Mouse (Mus musculus) lung, adult 2 months (tissue): ENCODE measurements around the gene Fcgr1. TPM values are rescaled to one million over a fixed set of nuclear protein-coding genes. Genes with fewer than 3 reads are reported as not detected.
A peak's percentile ranks its signal among the peaks of the same experiment; 100 is the strongest.
"Not testable (repeated sequence)": the region's sequence is repeated elsewhere in the genome, so short reads cannot be mapped to it uniquely, and the experiment has no call there.

Experiments used
- DNase-seq: peaks from one replicate; pipeline ENCODE4 v3.0.0; 2022
- H3K4me1 ChIP-seq: fragments of 200-500 bp; 2 replicates; pipeline ENCODE4 v1.6.1; 2011; ENCODE audit warnings: low read length; ENCODE audit not compliant: control insufficient read depth, insufficient read depth
- H3K4me3 ChIP-seq: fragments of 200-500 bp; replicated peaks from 2 replicates; pipeline ENCODE3; 2011; ENCODE audit warnings: low read depth, mild to moderate bottlenecking, control low read depth, low read length; ENCODE audit errors: extremely low read depth
- CTCF ChIP-seq: fragments of 200-500 bp; IDR thresholded peaks from 2 replicates; pipeline ENCODE4 v1.5.1; 2011; ENCODE audit warnings: mild to moderate bottlenecking, low read length, control low read depth; ENCODE audit not compliant: insufficient read depth
- POLR2A ChIP-seq: fragments of 200-500 bp; IDR thresholded peaks from 2 replicates; pipeline ENCODE4 v1.6.1; 2011; ENCODE audit warnings: low read depth, mild to moderate bottlenecking, control low read depth, low read length, borderline replicate concordance; ENCODE audit errors: extremely low read depth
- WGBS: fragments of 180-500 bp; shearing (Covaris S2); methylation state at CpG from one replicate; pipeline ENCODE4 v1.1.7; 2018; 5-methylcytosine and 5-hydroxymethylcytosine counted together
- polyA plus RNA-seq: library from polyadenylated mRNA; depleted of rRNA; stranded (reverse); fragments of >200 nt; gene quantifications from 2 replicates; pipeline ENCODE4 v1.2.3, GENCODE M21; 2012

Fcgr1 gene
- polyA plus RNA-seq, 1 experiment = 2.9 TPM

GRCm38 (mm10) chr3:96327647-96328046 lies 33.9 kb upstream of the Fcgr1 start:
- H3K4me3 ChIP-seq = no peak overlapping the region
- DNase-seq = no peak
- TF ChIP-seq POLR2A (no peak), CTCF (no peak)
- WGBS = under 1% methylated on average over 16 of the region's 18 CpGs
- no peaks in the 10 kb centered on the region for H3K4me1 ChIP-seq

GRCm38 (mm10) chr3:96327131-96327530 lies 33.4 kb upstream of the Fcgr1 start:
- TF ChIP-seq POLR2A (no peak), CTCF (peak; percentile 52)
- no peak for DNase-seq
- 4% methylated on average over 6 of the region's 6 CpGs for WGBS
- H3K4me3 ChIP-seq = no peak overlapping the region
- H3K4me1 ChIP-seq = no peaks in the 10 kb centered on the region

GRCm38 (mm10) chr3:96323806-96324205 lies 30.0 kb upstream of the Fcgr1 start:
- 48% methylated on average over 6 of the region's 6 CpGs for whole genome bisulfite sequencing
- H3K4me1 ChIP-seq, H3K4me3 ChIP-seq, DNase-seq: not testable (repeated sequence)

DNA sequence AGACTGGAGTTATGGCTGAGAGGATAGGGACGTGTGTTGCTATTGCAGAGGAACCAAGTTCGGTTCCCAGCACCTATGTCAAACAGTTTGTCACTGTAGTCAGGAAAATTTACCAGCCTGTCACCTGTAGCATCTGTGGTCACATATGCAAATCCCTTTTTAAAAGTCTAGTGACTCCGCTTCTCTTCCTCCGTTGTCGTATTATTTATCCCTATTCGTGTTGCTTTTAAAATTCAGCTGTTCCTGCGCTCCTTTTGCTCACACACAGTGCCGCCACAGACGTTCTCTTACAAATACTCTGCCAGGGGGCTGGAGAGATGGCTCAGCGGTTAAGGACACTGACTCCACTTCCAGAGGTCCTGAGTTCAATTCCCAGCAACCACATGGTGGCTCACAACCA lies 28.8 kb upstream of the Fcgr1 start:
- TF ChIP-seq CTCF (no peak), POLR2A (no peak)
- Histone ChIP-seq H3K4me3 (no peak overlapping the region), H3K4me1 (no peaks in the 10 kb centered on the region)
- DNase-seq = no peak
- WGBS = 17% methylated on average over 10 of the region's 10 CpGs

DNA sequence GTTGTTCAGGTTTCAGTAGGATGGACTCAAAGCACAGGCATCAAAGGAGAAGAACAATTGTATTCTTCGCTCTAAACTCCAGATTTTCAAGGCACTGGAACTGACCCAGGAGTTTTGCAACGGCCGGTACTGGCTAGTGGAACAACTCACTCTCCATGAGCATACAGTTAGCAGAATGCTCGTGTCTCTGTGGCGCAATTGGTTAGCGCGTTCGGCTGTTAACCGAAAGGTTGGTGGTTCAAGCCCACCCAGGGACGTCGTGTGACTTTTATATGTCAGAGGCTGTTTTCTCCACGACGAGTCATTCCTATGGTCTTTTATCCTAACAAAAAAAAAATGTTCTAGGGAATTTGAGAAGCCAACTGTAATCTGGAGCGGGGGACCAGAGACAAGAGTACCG lies 28.1 kb upstream of the Fcgr1 start:
- Histone ChIP-seq H3K4me3 (no peak overlapping the region), H3K4me1 (no peaks in the 10 kb centered on the region)
- no peak for TF ChIP-seq POLR2A
- TF ChIP-seq CTCF = no peak
- no peak for DNase-seq
- WGBS = 17% methylated on average over 15 of the region's 15 CpGs

GRCm38 (mm10) chr3:96320003-96320402 lies 26.2 kb upstream of the Fcgr1 start:
- not testable (repeated sequence) for DNase-seq
- WGBS = 91% methylated on average over 13 of the region's 13 CpGs

DNA sequence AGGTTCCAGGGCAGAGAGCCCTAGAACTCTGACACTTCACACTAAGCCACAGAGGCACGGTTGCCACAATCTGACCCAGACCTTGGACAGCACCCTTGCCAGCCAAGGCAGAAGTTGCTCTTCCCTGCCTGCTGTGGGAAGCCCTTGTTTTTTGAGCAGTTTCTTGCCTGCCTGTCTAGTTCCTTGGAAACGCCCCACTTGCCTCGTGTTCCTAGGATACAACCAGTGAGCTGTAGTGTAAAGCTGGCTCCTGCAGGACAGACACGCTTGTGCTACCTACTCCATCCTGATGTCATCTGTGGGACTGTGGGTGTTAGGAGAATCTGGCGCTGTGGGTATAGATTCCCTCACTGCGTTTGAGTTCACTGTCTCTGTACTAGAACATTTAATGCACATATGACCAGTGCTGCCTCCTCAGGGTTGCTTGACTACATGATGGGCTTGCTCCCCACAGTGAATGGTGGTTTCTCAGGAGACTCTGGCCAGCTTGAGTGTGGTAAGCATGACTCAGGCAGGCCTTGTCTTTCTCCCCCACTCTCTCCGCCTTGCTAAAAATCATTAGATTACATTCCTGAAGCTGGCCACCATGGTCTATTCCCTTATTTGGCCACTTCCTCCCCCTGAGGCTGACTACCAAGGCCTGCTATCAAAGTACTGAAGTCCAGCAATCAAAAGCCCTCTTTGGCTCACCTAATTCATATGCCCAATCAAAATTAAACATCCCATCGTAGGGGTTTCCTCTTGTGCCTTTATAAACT lies 18.8 kb upstream of the Fcgr1 start:
- no peaks in the 10 kb centered on the region for H3K4me1 ChIP-seq
- no peak overlapping the region for H3K4me3 ChIP-seq
- 57% methylated on average over 8 of the region's 8 CpGs for WGBS
- DNase-seq = no peak
- no peak for TF ChIP-seq CTCF
- no peak for TF ChIP-seq POLR2A

More at GRCm38 (mm10) chr3:96320003-96320402, 26.2 kb upstream of the Fcgr1 start:
- H3K4me3 ChIP-seq, H3K4me1 ChIP-seq: not testable (repeated sequence)

GRCm38 (mm10) chr3:96309441-96309840 lies 15.7 kb upstream of the Fcgr1 start:
- TF ChIP-seq CTCF = no peak
- no peak for TF ChIP-seq POLR2A
- DNase-seq = no peak
- Histone ChIP-seq H3K4me1 (no peaks in the 10 kb centered on the region), H3K4me3 (no peak overlapping the region)
- 45% methylated on average over 3 of the region's 3 CpGs for WGBS

GRCm38 (mm10) chr3:96306506-96306905 lies 12.7 kb upstream of the Fcgr1 start:
- no peak overlapping the region for H3K4me3 ChIP-seq
- DNase-seq = no peak
- WGBS = 52% methylated on average over 9 of the region's 9 CpGs
- no peak for TF ChIP-seq CTCF
- TF ChIP-seq POLR2A = no peak
- H3K4me1 ChIP-seq = no peaks in the 10 kb centered on the region

- Histone ChIP-seq H3K4me1 (no peaks in the 10 kb centered on the region), H3K4me3 (no peak overlapping the region)
- DNase-seq = no peak
- no peak for TF ChIP-seq POLR2A
- 81% methylated on average over 5 of the region's 5 CpGs for WGBS
Observed at GRCm38 (mm10) chr3:96302076-96302475, 8.3 kb upstream of the Fcgr1 start.

- WGBS = 49% methylated on average over 26 of the region's 26 CpGs
- TF ChIP-seq CTCF = no peak
- TF ChIP-seq POLR2A = no peak
- H3K4me1 ChIP-seq = no peaks in the 10 kb centered on the region
- no peak for DNase-seq
- H3K4me3 ChIP-seq = peak overlapping the region; percentile 51
Observed at GRCm38 (mm10) chr3:96300706-96301529, 7.1 kb upstream of the Fcgr1 start.
